Mouse (Mus musculus): ENCODE measurements around the gene Myo18b.

GRCm38 (mm10) chr5:112888651-112889050 lies 7.5 kb downstream of the Myo18b start:
- TF ChIP-seq CTCF (IDR thresholded peaks at IDR 0.05; ENCODE audit: extremely low read depth, insufficient read depth, low read length): no peak
- no peak for TF ChIP-seq POLR2A (IDR thresholded peaks at IDR 0.05; ENCODE audit: extremely low read depth, insufficient read depth, low read length)
